Mouse (Mus musculus) thymus, postnatal 36 days (tissue): Measurements from ENCODE around the gene Pcnx2.

ENCODE experiments used
- DNase-seq, 2 experiments: peaks; one replicate each; pipeline ENCODE4 v3.0.0; 2022; ENCODE audit warnings: mixed read lengths in 2 of 2

The Pcnx2 gene

GRCm38 (mm10) chr8:125704434-125704833 lies 193.7 kb downstream of the Pcnx2 start:
- DNase-seq: no peak

- no peak for DNase-seq
These were observed 195.1 kb downstream of the Pcnx2 start for GRCm38 (mm10) chr8:125702868-125703473.
